Mouse (Mus musculus) naive thymus-derived CD4-positive, alpha-beta T cell, adult 2 months (primary cell): ENCODE results near the gene Rrnad1.
A peak's percentile ranks its signal among the peaks of the same experiment; 100 is the strongest.

Experiments
- DNase-seq: peaks from one replicate; pipeline ENCODE4 v3.0.0-alpha.2; 2011; ENCODE audit warnings: low read depth

The Rrnad1 gene

DNA sequence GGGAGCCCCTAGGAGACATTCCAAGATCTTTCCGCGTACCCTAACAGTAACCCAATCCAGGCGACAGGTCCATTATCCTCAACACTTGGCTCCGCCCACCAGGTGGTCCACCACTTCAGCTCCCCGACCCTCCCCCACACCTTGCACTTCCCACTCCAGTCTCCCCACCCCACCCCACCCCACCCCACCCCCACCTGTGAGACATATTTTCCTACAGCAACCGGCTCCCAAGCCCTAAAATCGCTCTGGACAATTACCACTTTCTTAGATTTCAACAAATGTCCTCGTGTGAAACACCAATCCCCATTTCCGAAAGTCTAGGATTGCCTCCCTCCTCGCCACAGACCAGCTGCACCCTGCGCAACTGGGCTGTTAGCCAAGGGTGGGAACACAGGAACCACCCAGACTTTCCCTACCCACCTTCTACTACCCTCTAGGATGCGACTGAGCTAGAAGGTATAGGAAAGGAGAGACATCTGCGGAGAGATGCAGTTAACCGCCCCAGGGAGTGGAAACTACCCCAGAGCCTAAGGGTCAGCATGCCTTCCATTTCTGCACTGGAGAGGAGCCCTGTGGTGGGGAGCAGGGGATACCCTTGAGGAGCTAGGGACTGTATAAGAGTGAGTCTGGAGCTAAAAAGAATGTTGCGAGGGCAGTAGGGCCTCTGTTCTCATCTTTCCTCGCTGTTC is 18.9 kb upstream of the Rrnad1 start:
- DNase-seq: no peak

DNA sequence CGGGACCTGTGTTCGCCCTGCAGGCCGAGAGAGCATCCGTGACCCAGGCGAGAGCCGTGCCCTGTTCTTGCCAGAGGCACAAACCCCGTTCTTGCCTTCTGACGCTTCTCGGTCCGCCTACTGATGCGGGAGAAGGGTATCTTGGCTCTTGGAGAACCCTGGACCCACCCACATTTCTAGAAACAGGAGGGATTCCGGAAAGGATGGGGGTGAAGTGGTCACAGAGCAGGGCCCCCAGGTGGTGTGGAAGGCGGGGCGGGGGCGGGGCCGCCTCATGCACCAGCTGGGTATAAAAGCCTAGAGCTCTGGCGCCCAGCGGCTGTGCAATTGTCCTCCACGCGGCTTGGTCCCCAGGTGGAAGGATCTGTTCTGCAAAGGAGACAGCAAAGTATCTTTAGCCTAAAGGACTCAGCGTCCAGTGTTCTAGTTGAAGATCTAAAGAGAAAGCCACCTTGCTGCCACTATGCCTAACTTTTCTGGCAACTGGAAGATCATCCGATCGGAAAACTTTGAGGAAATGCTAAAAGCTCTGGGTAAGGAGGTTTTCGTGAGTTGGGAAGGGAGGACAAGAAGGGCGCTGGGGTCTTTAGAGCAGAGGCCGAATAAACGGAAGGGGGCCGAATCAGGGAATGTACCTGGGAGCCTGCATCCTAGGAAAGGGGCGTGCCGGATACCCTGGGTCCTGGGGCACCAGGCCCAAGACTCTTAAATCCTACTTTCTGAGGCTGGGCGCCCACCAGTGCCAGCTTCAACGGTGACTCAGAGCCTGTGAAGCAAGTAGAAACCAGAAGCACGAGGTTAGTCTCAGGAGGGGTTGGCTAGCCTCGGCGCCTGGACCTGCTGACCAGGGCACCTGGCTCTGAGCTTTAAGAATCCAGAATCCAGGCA is 18.1 kb upstream of the Rrnad1 start, which contains the start of gene Crabp2:
TSS of gene Crabp2 (plus strand) at position 289 of the 888 bp plus-strand sequence.
- DNase-seq: peak; percentile 39

DNA sequence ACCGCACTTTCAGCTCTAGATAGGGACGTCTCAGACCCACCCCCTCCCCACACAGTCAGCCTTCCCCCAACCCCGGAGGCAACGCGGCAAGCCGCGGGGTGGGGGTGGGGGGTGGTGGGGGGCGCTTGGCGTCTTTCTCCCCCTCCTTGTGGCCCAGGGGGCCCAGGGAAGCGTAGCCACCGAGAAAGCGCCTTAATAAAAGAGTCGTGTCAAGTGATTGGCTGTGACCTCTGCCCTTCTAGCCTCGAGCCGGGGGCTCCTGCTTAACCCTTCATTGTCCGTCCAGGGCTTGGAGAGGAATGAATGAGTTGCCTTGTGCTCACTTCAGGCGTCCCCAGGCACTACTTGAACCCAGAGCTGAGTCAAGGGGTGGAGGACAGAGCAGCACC is 17.3 kb upstream of the Rrnad1 start:
- DNase-seq: no peak

GRCm38 (mm10) chr3:87947056-87947810 is 16.7 kb upstream of the Rrnad1 start:
- DNase-seq: peak; percentile 38

DNA sequence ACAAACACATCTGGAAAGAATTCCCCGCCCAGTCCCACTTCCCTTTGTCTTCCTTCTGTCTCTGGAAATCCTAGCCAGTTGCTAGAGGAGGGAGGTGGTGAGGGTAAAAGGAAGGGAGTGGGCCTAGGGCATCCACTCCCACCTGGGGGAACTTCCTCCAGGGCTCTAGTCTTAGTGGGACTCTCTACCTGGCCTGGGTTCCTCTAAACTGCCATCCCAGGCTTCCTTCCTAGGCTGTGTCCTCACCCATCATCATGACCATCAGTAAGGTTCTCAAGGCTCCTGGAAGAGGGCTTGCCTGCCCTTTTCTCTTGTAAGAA is 16.0 kb upstream of the Rrnad1 start:
- DNase-seq: no peak

DNA sequence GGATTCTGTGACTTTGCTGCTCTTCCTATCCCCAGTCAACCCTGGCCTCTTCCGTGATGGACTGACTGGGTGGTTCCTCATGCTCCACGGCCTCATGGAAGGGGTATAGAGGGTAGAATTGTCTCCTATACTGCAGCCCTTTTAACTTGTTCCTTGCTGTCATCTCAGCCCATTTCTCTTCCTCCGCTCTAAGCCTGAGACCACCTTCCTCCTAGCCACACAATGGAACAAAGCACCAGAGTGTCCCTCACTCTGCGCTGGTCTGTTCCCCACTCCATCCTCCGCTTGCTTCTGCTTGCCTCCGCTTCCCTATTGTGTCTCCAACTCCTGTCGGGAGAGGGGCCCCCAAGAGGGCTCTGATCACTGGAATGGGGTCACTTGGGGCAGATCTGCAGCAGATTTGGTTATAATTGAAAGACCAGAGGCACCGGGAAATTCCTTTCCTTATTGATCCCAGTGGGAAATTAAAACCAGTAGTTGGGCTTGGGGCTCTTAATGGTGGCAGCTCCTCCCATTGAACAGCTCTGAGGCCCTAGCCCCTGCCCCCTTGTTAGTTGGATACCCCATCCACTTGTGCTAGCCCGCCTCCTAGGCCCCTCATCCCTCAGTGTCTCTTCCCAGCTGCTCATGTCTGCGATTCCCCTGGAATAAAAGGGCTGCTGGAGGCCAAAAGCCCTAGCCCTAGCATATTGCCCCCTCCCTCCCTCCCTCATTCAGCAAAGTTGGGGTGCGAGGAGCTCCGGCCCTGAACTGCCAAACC is 15.4 kb upstream of the Rrnad1 start:
- no peak for DNase-seq

- DNase-seq: no peak
These were observed 14.5 kb upstream of the Rrnad1 start for GRCm38 (mm10) chr3:87944838-87945600.

GRCm38 (mm10) chr3:87943586-87943985 is 13.1 kb upstream of the Rrnad1 start:
- no peak for DNase-seq

GRCm38 (mm10) chr3:87942471-87942870 is 12.0 kb upstream of the Rrnad1 start:
- DNase-seq: no peak

DNA sequence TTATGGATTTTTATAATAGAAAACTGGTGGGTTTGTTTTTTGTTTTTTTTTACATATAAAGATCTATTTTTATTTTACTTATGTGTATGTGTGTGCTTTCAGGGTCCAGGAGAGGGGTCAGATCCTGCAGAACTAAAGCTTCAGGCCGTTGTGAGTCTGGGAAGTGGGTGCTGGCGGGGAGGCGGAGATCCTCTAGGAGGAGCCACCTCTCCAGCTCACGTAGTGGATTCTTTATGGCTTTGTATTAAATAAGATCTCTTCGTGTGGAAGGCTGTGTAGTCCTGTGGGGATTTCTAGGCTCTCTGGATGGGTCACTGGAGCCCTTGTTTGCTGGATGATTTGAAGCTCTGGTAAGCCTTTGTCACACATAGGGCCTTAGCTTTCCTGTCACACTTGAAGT is 10.1 kb upstream of the Rrnad1 start:
- DNase-seq: no peak

DNA sequence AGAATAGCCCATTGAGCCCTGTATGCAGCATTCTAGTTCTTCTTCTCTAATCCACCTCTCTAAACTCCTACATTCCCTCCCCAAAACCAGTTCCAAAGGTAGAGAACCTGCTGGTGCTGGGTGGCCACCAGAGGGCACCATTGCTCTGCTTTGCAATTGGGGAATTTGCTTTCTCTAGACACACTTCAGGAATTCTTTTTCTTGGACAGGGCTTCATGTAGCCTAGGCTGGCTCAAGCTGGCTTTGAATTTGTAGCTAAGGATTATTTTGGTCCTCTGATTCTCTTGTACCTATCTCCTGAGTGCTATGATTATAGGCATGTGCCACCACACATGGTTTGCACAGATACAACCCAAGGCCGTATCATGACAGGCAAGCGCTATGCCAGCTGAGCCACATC is 5.3 kb upstream of the Rrnad1 start:
- DNase-seq: peak; percentile 74

GRCm38 (mm10) chr3:87935201-87935600 is 4.7 kb upstream of the Rrnad1 start:
- DNase-seq: no peak

DNA sequence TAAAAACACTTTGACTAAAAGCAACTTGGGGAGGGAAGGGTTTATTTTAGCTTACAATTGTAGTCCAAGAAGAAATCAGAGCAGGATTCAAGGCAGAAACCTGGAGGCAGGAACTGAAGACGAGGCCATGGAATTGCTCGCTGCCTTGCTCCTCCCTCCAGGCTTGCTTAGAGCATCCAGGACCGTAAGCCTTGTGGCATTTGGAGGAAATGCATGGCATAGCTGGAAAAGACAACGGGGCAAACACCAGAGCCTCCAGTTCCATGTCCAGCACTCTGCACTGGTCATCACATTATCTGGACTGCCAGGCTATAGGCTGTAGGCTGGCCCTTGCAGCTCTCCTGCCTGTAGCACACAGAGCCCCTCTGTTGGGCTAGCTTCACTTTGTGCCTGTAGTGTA is 4.0 kb upstream of the Rrnad1 start:
- no peak for DNase-seq

DNA sequence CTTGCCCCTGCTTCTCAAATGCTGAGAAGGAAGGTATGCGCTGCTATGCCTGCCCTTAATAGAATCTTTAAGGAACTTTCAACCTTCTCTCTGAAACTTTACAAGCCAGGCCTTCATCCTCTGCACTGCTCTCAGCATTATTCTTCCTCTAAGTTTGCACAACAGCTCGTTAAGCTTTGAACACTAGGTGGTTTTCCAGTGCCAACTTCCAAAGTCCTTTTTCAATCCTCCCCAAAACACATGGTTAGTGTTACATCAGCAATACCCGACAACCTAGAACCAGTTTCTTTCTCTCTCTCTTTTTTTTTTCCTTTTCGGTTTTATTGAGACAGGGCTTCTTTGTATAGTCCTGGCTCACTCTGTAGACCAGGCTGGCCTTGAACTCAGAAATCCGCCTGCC is 3.5 kb upstream of the Rrnad1 start:
- DNase-seq: no peak

DNA sequence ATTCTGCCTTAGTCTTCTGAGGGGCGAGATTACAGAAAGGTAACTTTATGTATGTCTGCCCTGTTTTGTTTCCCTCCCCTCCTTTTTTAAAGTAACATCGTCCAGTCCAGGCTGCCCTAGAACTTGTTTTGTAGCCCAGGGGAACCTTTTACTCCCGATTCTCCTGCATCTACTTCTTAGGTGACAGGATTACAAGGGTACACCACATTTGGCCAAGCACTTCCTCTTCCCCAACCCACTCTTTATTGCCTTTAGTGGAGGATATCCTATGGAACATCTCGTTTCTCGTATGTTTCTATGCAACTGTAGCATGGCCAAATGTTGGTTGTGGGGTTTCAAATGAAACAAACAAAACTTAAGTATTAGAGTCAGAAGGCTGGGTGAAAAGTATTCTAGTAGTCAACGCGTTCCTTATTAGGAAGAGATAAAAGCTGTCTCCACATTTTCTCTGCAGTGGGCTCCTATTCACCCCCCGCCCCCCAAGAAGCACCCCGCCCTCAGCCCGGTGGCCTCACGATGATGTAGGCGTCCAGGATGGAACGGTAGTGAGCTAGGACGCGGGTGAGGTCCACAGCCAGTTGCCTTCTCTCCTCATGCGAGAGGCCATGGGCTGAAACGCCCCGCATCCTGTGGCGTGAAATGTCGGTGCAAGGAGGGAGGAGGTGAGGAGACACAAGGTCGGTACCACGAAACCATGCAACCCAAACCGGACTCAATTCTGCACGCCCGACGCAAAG is 1.0 kb downstream of the Rrnad1 start:
- DNase-seq: no peak

DNA sequence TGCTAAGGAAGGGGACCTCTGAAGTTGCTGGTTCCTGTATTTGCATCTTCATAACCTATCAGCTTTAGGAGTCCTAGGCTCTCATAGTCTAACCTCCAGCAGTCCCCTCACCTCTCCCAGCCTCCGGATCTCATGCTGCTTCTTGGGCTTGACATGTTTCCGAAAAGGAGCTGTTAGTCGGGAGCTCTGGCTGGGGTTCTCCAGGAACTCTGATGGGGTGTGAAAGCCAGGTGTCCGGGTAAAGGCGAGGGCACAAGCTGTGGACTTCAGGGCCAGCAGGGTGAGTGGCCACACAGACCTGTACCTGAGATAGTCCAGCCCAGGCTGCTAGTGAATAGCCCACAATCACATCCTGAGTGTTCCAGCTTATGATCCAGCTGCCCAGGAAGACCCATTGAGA is 3.1 kb downstream of the Rrnad1 start:
- DNase-seq: no peak

DNA sequence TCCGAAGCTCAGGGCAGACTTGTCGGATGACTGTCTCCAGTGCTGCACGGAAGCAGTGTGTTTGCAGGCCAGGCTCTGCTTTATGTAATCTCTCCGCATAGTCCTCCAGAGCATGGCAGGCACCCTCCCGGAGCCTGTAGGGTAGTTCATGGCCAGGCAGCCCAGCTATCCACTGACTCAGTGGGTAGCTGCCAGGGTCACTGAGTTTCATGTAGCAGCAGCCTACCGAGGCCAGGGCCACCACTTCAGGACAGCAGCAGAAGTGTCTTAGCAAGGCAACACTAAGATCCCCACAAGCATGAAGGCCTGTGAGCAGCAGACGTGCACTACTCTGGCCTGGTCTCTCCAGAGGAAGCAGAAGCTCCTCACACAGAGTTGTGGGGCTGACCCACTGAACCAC is 5.5 kb downstream of the Rrnad1 start:
- DNase-seq: no peak

DNA sequence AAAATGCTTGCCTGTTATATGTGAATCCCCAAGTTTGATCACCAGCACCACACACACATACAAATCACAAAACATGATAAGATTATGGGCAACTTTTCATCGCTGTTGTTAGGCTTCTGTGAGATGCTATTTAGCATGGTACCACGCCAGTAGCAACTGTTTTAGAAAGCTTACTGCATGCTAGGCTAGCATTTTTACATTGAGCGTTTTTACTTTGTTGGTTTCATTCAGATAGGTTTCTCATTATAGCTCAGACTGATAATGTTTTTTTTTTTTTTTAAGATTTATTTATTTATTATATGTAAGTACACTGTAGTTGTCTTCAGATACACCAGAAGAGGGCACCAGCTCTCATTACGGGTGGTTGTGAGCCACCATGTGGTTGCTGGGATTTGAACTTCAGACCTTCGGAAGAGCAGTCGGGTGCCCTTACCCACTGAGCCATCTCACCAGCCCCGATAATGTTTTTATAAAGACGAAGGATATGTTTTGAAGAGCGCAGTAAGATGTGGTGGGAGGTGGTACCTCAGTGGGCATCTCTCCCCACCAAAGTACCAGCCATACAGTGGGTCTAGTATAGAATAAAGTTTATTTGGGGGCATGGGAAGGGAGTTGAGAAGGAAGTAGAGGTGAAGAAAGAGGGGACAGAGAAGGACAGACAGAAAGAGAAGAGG is 10.1 kb downstream of the Rrnad1 start:
- no peak for DNase-seq

DNA sequence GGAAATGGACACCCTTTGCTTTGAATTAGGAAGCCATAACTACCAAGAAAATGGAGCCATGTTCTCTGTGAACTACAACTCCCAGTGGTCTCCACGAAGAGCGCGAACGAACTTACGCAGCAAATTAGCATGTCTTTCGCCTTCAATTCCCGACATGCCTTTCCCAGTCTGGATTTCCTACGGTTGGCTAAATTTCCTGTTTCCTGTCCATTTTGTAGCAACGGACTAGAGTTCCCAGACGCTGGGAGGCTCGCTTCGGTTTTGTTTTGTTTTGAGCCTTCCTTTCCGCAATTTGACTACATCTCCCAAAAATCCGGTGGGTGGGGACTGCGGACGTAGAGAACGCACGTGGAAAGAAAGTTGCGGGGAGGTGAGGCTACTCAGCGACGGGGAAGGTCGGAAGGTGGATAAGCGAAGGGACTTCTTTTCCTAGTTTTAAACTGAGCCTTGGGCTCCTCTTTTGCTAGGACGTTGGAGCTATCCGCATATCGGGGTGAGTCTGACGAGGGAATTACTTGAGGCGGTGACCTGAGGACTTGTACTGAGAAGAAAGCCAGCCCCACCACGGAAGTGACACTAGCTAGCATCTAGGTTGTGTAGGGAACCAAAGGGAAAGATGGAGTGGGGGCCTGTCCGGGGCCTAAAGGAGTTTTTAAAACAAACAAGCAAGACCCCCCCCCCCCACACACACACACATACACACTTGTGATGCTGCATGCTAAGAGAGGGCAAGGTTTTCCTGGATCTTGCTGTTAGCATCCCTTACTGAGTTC is 11.0 kb downstream of the Rrnad1 start, which contains the start of gene Mrpl24:
TSS of gene Mrpl24 (plus strand) at position 171 of the 773 bp plus-strand sequence.
- DNase-seq: peak; percentile 83
